Mouse (Mus musculus): ENCODE measurements at regions not wholly inside any gene's neighbourhood (a gene's known extent, or its start where the extent isn't known, plus 50 kb on each side); places are given as distances from the start of the nearest gene placed in this dataset.

DNA sequence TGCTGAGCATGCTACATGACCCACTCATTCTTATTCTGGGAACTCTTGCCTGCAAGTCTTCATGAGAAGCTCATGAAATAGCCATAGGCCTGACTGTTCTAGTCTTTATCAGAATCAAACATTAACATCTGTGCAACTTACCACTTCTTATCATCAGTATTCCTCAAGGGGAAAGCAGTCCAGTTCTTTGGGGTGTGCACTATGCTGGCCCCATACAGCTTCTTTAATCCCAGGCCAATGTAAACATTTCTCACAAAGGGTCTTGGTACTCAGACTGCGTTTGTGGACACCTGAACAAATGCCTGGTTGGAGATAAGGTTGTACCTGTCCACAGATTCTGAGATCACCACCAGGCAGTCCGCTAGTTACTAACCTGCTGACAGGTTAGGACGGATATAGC is 51.3 kb downstream of the 3110018I06Rik start:
- DNase-seq (ENCODE audit: low spot score): no peak

DNA sequence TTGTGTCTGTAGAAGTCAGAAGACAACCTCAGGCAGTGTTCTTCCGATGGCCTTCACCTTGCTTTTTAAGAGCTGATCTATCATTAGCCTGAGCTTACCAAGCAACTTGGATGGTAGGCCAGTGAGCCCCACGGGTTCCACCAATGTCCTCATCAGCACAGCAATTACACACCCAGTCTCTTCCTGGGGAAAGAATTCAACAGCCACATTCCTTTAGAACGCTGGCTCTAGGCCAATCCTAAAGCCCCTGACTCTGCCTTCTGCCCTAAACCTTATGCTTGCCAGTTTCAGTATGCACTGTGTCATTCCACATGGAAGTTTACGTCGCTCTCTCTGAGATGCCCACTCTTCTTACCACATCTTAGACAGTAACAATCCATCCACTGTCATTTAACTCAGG is 52.8 kb downstream of the 3110018I06Rik start:
- no peak for DNase-seq (ENCODE audit: low spot score)

DNA sequence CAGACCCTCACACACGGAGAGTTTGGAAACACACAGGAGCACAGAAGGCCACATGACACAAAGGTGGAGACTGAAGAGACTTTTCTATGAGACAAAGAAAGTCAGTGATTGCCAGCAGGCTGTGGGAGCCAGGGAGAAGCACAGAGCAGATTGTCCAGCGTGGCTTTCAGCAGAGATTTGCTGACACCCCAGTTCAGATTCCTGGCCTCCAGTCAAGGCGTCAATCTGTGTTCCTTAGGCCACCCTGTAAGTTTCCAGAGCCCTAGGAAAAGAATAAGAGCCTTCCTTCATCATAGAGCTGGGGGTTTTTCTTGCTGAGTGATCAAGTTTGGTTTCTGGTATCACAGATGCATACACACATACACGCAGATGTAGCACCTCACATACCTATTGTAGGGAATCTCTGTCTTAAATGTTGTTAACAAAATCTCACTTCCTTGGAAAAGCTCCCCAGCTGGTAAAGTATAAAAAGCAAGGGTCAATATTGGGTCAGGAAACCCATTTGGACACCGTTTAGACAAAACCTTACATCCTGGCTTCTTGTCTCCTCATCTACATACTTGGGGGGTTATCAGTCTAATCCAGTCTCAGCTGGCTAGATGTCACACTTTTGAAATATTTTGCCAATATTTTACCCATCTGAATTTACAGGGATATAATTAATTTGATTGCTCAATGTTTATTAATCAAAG is 58.9 kb downstream of the 3110018I06Rik start:
- no peak for DNase-seq (ENCODE audit: low spot score)

DNA sequence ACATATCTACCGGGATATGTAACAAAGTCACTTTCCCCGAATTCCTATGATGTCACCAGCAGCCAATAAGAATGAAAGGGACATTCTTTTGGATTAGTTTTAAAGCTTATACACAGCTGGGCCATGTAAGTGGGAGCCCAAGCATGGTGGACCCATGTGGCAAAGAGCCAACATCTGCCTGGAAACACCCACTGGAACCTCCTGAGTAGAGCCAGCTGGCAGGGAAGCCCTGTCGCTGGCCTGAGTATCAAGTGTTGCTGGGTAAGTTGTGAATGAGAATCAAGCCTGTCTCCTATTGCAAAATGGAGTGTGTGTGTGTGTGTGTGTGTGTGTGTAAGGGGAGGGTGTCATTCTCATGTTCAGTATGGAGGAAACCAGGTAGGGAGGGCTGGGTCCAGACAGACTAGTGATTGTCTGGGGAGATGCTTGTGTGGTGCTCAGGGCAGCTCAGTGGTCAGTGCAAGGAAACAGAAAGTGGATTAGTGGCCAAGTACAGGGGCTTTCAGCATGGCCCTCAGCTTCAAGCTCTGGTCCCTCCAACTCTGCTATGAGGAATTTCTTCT is 59.5 kb downstream of the 3110018I06Rik start:
- no peak for DNase-seq (ENCODE audit: low spot score)

DNA sequence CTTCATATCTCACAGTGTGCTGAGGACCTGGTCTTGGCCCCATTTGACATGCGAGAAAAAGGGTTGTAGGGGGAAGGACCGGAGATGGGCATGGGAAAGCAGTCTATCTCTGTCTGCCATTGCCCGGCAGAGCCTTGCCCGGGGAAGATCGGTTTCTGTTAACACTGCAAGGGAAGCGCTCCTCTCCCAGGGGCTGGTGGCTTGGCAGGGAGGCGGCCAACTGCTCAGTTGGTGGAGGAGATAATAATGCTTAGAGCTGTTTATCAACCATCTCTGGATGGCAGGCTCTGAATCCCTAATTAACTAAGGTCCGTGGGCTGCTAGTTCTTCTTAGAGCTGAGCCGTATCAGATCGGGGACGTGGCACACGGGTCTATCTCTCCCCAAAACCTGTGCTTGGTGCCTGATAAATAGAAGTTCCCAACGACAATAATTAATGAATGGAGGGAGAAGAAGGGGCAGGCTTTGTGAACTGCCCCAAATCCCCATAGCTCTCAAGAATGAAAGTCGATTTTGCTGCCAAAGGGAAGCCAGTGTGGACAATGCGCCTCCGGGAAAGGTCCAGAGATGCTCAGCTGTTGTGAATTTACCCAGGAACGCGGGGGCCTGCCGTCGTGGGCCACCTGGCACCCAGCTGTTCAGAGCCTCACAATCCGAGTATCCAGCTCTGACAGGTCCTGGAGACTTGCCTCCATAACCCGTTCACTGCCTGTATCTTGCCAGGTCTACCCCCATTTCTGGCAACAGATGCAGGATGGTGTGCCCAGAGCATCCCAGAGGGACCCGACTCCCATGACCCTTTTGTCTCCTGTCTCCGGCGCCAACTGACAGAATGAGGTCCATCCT is 61.2 kb downstream of the 3110018I06Rik start:
- no peak for DNase-seq (ENCODE audit: low spot score)

DNA sequence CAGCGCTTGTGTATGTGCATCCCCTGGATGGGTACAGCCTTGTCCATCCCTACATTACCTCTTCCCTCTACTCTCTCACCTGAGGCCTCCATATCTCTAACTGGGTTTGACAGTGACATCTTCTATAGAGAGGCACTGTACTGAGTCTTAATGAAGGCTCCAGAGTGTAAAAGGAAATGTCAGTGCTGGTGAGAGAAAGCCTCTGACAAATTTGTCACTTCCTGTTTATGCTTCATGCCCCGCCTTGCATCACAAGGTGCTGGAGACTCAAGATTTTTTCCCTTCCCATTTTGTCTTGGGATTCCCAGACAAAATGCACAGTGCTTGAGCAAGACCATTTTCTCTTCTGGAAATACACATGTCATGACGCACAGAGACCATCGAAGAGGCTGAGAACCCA is 70.8 kb downstream of the 3110018I06Rik start:
- DNase-seq (ENCODE audit: low spot score): no peak

DNA sequence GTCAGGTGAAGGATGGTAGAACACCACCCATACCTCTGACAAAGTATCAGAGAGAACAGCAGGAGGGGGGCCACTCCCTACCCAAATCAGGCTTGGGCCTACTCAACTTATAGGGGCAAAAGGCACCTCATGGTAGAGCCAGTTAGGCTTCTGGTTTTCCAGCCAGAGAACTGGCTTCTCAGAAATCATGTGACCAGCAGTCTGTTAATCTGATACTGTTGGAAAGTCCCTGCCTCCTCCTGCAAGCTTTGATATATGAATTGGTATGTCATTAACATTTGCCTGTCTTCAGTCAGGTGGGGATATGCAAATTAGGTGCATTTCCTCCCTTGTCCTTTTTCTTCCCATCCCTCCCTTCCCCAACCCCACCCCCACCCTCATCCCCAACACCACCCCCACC is 71.7 kb downstream of the 3110018I06Rik start:
- DNase-seq (ENCODE audit: low spot score): no peak

DNA sequence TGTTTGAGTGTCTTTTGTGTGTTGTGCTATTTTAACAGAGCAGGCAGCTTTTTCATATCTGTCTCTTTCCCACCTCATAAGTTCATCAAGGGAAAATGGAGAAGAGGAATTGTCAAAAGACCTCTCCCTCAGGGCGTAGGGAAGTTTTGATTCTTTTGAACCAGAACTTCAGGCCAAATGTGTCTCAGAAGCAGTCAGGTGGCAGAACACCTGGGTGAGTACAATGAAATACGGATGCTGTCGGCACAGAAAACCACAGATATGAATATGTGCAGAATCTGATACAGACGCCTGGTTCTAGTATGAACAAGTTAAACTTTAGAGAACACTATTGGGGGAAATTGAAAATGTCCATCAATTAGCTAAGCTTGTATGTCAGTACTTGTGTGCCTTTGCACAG is 84.2 kb downstream of the 3110018I06Rik start:
- DNase-seq (ENCODE audit: low spot score): no peak

DNA sequence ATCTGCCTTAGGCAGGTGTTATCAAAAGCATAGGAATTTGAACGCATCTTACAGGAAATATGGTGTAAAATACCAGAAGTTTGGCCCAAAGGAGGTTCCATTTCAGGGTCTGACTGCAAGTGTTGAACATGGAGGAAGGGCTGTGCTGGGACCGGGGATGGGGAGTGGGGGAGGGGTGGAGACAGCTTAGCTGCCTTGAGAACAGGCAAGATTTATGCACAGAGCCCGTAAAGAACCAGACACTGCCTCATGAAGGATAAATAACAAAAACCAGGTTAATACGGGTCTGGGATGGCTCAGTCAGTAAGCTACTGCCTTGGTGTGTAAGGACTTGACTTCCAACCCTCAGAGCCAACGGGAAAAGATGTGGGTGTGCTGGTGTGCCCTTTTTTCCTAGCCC is 91.1 kb downstream of the 3110018I06Rik start:
- DNase-seq (ENCODE audit: low spot score): no peak

DNA sequence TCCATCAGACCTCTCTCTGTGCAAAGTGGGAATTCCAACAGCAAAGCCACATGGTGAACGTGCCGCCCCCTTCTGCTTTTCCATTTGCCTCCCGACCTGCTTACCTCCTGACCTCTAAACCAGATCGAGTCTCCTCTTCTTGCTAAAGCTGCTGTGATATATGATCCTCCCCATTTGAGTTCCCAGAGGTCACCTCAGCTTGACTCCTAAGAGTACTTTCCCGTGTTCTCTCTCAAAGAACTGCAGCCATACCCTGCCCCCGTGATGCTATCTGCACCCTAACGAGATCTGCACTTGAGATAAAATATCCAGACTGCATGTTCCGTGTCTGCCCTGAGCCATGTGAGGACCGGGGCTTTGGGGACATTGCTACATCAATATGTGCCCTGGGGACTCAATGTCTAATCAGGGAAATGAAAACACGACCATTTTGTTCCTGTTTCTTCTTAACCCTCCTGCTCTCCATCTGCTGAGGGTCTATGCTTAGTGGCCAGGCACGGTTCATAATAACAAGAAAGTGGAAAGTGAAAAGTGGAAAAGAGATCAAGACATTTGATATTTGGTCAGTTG is 94.8 kb downstream of the 3110018I06Rik start:
- DNase-seq (ENCODE audit: low spot score): no peak

DNA sequence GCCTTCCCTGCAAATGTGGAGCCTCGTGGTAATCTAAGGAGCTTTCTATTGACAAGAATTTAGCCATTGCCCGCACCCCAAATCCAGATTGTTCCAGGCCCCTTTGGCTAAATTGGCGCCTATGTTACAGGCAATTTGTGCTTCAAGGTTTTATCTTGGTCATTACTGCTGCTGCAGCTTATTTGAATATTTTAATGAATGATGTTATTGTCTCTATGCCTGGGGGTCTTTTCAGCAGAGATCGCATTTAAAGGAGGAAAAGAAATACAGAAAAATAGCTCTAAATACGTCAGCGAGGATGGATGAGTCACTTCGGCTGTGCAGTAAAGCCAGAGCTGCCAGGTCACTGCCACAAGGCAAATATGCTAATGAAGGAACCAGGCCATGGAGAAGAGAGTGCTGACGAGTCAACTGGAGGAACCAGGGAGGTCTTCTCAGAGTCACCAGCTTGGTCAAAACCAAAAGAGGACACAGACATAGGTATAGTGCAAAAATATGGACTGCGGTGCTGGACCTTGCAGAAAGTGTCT is 97.3 kb downstream of the 3110018I06Rik start:
- DNase-seq (ENCODE audit: low spot score): no peak

DNA sequence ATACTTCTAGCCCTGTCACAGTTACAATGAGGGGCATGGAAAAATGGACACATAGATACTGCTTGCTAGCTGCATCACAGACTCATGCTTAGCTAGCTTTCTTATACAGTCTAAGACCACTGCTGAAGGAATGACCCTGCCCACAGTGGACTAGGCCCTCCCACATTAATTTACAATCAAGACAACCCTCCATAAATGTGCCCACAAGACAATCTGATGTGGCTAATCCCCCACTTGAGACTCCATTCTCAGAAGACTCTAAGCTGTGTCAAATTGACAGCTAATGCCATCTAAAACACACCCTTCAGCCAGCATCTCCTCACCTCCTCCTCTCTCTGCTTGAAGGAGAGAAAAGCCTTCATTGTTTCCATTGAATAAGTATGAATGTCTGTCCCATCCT is 107.8 kb downstream of the 3110018I06Rik start:
- DNase-seq (ENCODE audit: low spot score): no peak

DNA sequence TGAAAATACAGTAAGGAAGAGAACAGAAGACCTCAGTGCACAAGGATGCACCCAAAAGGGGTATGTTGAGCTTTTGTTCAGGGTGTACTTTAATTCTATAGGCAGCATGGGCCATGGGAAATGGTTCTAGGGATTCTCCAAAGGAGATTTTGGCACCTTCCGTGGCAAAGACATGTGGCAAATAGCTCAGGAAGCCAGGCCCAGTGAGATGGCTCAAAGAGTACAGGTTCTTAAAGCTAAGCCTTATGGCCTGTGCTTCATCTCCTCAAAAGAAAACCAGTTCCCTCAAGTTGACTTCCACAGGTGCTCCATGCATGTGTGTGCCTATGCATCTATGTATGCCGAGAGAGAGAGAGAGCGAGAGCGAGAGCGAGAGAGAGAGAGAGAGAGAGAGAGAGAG is 112.1 kb downstream of the 3110018I06Rik start:
- no peak for DNase-seq (ENCODE audit: low spot score)

DNA sequence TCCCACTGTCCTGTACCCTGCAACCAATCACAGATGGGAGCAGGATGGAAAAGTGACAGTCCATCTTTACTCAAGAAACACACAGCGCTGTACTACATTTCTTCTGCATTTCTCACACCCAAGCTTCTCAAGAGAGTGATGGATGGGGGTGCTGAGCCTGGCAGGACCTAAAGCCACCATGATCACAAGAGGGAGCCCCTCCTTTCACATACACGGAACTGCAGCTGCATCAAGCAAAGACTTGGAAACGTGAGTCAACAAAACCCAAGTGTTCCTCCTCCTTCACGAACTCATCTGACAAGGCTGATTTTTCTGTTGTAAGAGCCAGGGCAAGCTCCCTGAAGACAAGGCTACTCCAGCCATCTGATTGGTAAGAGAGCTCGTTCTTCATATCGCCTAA is 120.5 kb downstream of the 3110018I06Rik start:
- no peak for DNase-seq (ENCODE audit: low spot score)

DNA sequence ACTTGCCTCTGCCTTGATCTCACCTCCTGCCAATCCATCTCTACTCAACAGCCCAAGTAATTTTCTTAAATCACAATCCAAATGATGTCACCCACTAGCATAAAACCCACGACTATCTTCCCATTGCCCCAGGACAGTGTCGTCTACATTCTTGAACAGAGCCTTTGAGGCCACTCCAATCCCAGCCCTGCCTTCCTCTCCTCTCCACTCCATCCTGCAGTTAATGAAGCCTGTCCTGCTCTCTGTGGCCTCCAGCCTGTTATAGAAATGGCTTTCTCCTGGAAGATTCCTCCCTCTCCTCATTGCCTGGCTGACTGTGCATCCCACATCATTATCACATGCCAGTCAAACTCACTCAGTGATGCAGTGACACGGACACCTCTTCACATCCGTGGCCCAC is 121.6 kb downstream of the 3110018I06Rik start:
- no peak for DNase-seq (ENCODE audit: low spot score)

DNA sequence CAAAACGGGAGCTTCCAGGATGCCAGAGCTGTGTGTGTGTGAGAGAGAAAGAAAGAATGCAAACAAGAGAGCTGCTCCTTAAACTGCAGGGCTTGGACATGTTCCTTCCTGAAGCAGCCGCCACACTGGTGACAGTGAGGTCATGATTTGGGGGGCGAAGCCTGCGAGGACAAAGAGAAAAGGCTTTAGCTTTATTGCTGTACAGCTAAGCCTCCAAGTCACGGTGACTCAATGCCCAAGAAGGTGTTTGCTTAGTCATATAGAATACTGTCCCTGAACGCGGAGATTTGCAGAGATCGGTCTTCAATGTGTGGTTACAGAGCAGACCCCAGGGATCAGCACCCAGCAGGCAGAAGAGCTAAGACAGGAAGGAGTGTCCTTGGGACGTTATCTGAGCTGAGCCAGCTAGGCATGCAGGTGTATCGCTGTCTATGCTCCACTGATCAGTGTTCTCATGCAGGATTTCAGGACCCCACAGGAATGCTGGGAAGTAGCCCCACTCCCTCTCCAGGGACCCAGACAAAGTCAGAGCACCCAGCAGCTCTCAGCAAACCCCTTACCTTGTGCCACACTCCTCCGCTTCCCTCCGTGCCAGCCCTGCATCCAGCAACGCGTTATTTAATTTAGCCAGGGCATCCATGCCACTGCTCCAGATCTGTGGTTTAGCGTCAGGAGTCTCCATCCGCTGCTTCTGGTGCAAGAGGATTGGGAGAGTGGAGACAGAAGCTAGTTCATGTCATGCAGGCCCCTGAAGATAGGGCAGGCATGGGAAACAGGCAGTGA is 129.0 kb downstream of the 3110018I06Rik start:
- no peak for DNase-seq (ENCODE audit: low spot score)

DNA sequence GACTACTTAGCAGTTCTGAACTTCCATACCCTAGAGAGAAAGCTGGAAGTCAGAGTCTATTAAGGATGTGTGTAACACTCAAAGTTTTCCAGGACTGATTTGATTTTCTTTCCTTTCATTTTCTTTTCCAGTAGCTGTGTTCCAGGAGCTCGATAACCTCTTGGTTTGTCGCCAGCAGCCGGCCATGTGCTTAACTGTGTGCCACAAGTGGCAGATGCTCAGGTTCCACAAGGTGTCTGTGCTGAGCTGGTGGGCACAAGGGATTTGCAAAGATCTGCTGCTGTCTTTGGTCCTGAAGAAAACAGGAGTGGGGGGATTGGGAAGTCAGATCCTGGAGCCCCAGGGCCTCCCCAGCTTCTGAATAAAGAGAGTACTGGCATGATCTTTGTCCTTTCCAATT is 136.0 kb downstream of the 3110018I06Rik start:
- no peak for DNase-seq (ENCODE audit: low spot score)

DNA sequence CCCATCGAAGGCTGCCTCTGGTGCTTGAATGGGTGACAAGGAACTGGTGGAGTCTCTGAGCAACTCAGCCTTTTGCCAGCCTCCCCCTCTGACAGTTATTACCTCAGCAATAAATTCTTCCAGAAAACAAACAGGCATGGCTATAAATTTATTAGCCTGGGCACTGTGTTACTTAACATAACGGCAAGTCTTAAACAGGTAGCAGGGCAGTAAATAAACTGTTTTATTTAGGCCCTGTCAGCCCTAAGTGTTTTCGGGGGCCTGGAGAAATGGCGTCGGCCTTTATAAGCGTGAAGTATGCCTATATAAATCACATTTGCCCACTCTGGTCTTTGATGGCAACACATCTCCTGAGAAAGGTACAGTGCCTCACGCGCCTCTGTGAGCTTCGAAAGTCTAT is 159.6 kb downstream of the 3110018I06Rik start:
- DNase-seq (ENCODE audit: low spot score): no peak

DNA sequence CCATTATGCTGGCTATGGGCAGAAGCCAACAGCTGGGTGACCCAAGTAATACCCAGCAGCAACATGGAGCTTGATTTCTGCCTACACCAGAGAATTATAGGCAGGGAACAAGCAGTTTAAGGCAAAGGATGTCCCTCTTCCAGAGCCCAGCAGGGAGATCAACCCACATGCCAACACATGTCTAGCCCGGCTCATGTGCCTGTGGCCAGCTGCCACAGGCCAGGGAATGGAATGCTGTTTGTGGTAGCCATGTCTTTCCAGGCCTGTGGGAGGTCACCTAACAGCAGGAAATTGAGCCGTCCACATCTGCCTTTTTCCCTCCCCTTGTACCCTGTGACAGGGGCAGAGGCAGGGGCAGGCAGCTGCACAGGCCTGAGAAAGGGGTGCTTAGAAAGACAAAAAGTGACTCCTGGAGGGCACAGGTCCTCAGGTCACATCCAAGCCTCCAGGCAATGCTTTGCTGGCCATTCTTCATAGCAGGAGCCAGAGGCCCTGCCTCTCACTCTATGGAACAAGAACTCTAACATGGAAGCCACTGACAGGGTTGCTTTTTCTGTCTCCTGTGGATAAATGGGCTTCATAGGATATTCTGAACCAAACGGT is 163.8 kb downstream of the 3110018I06Rik start:
- no peak for DNase-seq (ENCODE audit: low spot score)

DNA sequence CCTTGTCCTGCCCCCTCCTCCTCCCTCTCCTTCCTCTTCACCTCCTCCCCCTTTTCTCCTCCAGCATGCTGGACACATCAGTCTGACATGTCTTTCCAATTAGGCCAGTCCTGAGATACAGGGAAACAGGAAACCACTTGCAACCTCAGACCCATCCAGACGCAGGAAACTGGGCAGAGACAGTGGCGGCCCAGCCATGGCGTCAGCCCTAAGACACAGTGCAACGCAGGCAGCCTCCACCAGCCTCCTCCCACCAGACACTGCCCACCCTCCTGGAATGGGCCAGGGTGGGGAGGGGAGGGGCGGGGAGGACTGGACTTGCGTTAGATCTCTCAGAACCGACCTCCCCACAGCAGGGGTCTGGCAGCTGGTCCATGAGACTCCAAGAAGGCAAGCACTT is 164.7 kb downstream of the 3110018I06Rik start:
- no peak for DNase-seq (ENCODE audit: low spot score)

DNA sequence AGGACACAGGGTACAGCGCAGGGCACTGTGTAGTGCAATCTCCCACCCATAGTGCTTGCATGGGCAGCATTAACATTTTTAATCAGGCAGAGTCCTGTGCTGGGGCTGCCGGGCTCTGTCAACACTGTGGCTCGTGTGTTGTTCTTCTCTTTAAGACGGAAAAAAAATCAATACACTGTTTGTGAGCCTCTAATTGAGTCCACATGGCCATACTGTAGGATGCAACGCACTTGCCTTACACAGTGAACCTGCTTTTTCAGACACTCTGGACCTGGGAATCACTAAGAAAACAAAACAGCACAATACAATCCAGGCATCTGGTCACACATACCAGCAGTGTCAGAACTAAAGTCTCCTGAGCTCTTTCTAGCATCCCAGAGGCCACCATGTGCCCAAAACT is 168.4 kb downstream of the 3110018I06Rik start:
- no peak for DNase-seq (ENCODE audit: low spot score)

Measured in gastrocnemius, adult 18-20 months (tissue).